ENCODE assay signal across 23 mouse cellular contexts in the genomic region with DNA sequence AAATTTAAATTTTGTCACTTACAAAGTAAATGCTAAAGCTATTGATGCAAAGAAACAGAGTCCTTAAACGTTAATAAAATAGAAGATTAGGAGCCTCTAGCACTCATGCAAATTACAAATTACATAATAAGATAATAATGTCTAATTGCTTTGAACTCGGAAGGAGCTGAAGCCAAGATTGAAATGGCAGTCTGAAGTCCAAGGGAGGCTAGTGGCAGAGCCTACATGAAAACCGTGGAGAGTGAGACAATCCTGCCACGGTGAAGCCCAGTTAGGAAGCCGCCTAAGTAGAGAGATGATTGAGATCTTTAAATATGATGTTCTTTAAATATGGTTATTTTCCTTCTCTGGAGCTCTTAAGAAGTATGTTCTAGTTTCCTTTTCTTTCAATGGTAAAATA.
DNase-seq lines count a peak whose midpoint lies in the region; ATAC-seq lines count a peak whose summit lies in the region.
"Had no signal": no experiment of that assay in that cellular context is flagged by ENCODE, and none has a peak within 500 bp of the region (broad histone marks: within the 10 kb centered on the region; RNA-seq: fewer than 3 reads in every experiment).

No protein-coding gene starts in this region.

- DNase-seq in kidney, adult 11 months = peak; percentile 18
- DNase-seq in kidney, adult 8-10 months = peak; percentile 28 to 35
- DNase-seq in kidney, postnatal 36 days = peak; percentile 20 to 35
- no peak for DNase-seq in kidney, postnatal 10 days
- DNase-seq in spleen, adult 18-20 months = no peak
- DNase-seq: adrenal gland, adult 2 months; adrenal gland, postnatal 10 days; adrenal gland, postnatal 25 days; cerebellum, adult 11 months; cerebellum, adult 18-20 months; cerebellum, adult 8-10 months; cerebellum, adult 9-11 months; cerebellum, postnatal 14 days; cerebellum, postnatal 36 days; embryo, embryonic 11 days had no signal

- H3K27me3 ChIP-seq in kidney, embryonic 15.5 days = no peaks in the 10 kb centered on the region
- no peaks in the 10 kb centered on the region for H3K27me3 ChIP-seq in kidney, embryonic 16.5 days (ENCODE audit: insufficient read depth, low read length)
- H3K27me3 ChIP-seq: embryonic facial prominence, embryonic 13.5 days; embryonic facial prominence, embryonic 15.5 days; forebrain, embryonic 12.5 days had no signal

- no peak overlapping the region for H3K4me2 ChIP-seq in kidney, embryonic 15.5 days
- no peak overlapping the region for H3K4me2 ChIP-seq in kidney, embryonic 16.5 days (replicated peaks; ENCODE audit: low read depth, low read length)
- H3K4me2 ChIP-seq: embryonic facial prominence, embryonic 13.5 days; embryonic facial prominence, embryonic 15.5 days; forebrain, embryonic 12.5 days had no signal

- no peak for ATAC-seq in kidney, embryonic 15.5 days (replicated peaks; ENCODE audit: low FRiP score)
- ATAC-seq in kidney, embryonic 16.5 days (ENCODE audit: low FRiP score, low TSS enrichment) = no peak
- ATAC-seq: forebrain, embryonic 14.5 days had no signal

- no peak overlapping the region for H3K27ac ChIP-seq in kidney, embryonic 15.5 days
- H3K27ac ChIP-seq in kidney, embryonic 16.5 days (ENCODE audit: low read length) = no peak overlapping the region
- H3K27ac ChIP-seq: embryonic facial prominence, embryonic 13.5 days; embryonic facial prominence, embryonic 15.5 days; forebrain, embryonic 10.5 days; forebrain, embryonic 12.5 days had no signal

- 85% methylated on average over 5 of the region's 5 CpGs for WGBS in kidney, embryonic 15.5 days
- WGBS in kidney, embryonic 16.5 days = 85% methylated on average over 5 of the region's 5 CpGs

- H3K9me3 ChIP-seq in kidney, embryonic 15.5 days (replicated peaks) = no peaks in the 10 kb centered on the region
- H3K9me3 ChIP-seq in kidney, embryonic 16.5 days (ENCODE audit: low read length) = no peaks in the 10 kb centered on the region
- H3K9me3 ChIP-seq: embryonic facial prominence, embryonic 13.5 days; embryonic facial prominence, embryonic 15.5 days; forebrain, embryonic 10.5 days; forebrain, embryonic 12.5 days had no signal

- no peak overlapping the region for H3K9ac ChIP-seq in kidney, embryonic 15.5 days
- no peak overlapping the region for H3K9ac ChIP-seq in kidney, embryonic 16.5 days (replicated peaks; ENCODE audit: low read length)
- H3K9ac ChIP-seq: embryonic facial prominence, embryonic 13.5 days; embryonic facial prominence, embryonic 15.5 days; forebrain, embryonic 12.5 days had no signal

- no peaks in the 10 kb centered on the region for H3K4me1 ChIP-seq in kidney, embryonic 15.5 days
- no peaks in the 10 kb centered on the region for H3K4me1 ChIP-seq in kidney, embryonic 16.5 days (ENCODE audit: insufficient read depth, low read length)
- H3K4me1 ChIP-seq: embryonic facial prominence, embryonic 13.5 days; embryonic facial prominence, embryonic 15.5 days; forebrain, embryonic 10.5 days; forebrain, embryonic 12.5 days had no signal

- no peak overlapping the region for H3K4me3 ChIP-seq in kidney, embryonic 15.5 days (replicated peaks)
- no peak overlapping the region for H3K4me3 ChIP-seq in kidney, embryonic 16.5 days (ENCODE audit: low read length)
- H3K4me3 ChIP-seq: embryonic facial prominence, embryonic 13.5 days; embryonic facial prominence, embryonic 15.5 days; erythroblast, embryonic 14.5 days; forebrain, embryonic 10.5 days; forebrain, embryonic 12.5 days had no signal

- H3K36me3 ChIP-seq in kidney, embryonic 15.5 days = no peaks in the 10 kb centered on the region
- no peaks in the 10 kb centered on the region for H3K36me3 ChIP-seq in kidney, embryonic 16.5 days (ENCODE audit: insufficient read depth, low read length)
- H3K36me3 ChIP-seq: embryonic facial prominence, embryonic 13.5 days; embryonic facial prominence, embryonic 15.5 days; forebrain, embryonic 10.5 days; forebrain, embryonic 12.5 days had no signal

Comparison
In these comparisons a context has a peak if more than half of its experiments do, and no peak if none do; other contexts are left out.
1. DNase-seq: peak in kidney, adult 11 months (single experiment), kidney, adult 8-10 months (2 of 2) and kidney, postnatal 36 days (2 of 2); none in kidney, postnatal 10 days (single experiment) and spleen, adult 18-20 months (0 of 2).